Mouse (Mus musculus) brain, embryonic 14.5 days (tissue): ENCODE data around the gene Ly6g5b.

Source experiments
- CTCF ChIP-seq: fragments of 200-500 bp; IDR thresholded peaks from 2 replicates; pipeline ENCODE4 v1.5.1; 2012; ENCODE audit warnings: inconsistent platforms, mild to moderate bottlenecking, moderate library complexity, borderline replicate concordance; ENCODE audit not compliant: insufficient read depth, insufficient read length; ENCODE audit errors: extremely low read depth
- POLR2A ChIP-seq: fragments of 200-500 bp; IDR thresholded peaks from 2 replicates; pipeline ENCODE4 v1.6.1; 2012; ENCODE audit warnings: mild to moderate bottlenecking, inconsistent platforms, borderline replicate concordance; ENCODE audit not compliant: poor library complexity, insufficient read depth, insufficient read length, severe bottlenecking; ENCODE audit errors: extremely low read depth

GRCm38 (mm10) chr17:35133517-35133916 is 18.3 kb upstream of the Ly6g5b start:
- TF ChIP-seq CTCF (no peak), POLR2A (no peak)
